Mouse (Mus musculus) adrenal gland, postnatal 14 days (tissue): Measurements from ENCODE around the gene Msh3. TPM values are rescaled to one million over a fixed set of nuclear protein-coding genes. Genes with fewer than 3 reads are reported as not detected.

ENCODE experiments used
- DNase-seq: peaks from one replicate; pipeline ENCODE4 v3.0.0; 2021; ENCODE audit warnings: mixed read lengths
- total RNA-seq: library from RNA; stranded (reverse); gene quantifications from 2 replicates; pipeline ENCODE4 v1.2.3, GENCODE M21; 2021

Gene Msh3
- total RNA-seq, 1 experiment from 2014 or later: 19.0 TPM

DNA sequence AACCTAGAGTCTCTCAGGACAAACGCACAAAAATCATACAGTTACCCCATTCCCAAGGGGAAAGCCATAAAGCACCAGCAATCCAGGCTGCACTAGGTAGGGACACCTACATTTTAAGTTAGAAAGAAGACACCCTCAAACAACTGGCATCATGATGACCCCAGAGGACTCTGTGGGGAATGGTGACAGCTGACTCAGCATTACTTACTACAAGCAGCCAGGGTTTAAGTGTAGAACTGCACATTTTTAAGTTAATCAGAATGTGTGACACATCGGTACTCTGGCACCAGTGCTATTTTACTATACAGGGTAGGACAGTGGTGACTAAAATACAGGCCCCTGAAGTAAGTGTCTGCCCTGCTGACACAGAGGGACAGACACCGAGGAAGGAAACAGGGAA lies 24.2 kb downstream of the Msh3 start:
- DNase-seq: no peak

DNA sequence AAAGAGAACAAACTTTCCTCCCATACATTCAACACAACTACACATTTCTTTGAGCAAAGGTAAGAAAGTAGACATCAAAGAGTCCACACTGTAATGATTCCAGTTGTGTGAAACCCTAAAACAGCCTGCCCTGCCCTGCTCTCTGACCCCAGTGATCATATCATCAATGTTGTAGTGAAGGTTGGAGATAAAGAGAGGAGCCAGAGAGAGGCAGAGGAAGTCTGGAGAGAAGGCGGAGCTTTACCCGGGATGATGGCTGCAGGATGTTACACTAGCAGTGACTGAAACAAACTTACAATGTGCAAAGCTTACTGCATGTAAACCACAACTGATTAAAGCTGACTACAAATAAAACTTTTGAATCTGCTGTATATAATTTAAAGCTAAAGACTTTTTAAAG lies 26.8 kb downstream of the Msh3 start:
- no peak for DNase-seq

DNA sequence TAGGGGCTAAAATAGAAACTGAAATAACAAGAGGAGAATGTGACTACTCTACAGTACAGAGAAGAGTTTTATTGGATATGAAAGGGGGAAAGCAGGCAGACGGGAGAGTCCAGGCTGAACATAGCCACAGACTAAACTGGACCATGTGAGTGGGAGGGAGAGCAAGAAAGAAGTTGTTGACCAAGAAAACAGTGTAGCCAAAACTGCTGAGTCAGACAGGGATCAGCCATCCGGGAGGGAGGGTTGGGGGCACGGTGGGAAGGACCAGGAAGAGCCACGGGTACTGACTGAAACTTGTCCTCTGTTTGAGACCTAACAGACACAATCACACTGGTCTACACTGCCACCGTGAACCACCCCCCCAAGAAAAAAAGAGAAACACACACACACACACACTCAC lies 28.8 kb downstream of the Msh3 start:
- DNase-seq: no peak

DNA sequence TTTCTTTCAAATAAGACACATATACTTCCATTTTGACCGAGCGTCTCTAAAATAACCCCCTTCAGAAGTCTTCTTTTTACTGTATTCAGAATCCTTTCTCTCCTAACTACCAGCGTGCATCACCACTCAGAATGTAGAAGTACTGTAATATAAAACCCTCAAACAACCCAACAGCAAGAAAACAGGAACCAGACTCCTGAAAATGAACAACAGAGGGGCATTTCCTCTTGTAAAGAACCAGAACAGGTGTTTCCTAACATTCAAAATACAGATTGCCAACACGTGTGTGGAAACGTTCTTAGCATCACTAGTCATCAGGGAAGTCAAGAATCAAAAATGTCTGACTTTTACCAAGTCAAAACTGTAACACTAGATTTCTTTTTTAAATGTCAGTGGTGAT lies 34.0 kb downstream of the Msh3 start:
- DNase-seq: no peak

DNA sequence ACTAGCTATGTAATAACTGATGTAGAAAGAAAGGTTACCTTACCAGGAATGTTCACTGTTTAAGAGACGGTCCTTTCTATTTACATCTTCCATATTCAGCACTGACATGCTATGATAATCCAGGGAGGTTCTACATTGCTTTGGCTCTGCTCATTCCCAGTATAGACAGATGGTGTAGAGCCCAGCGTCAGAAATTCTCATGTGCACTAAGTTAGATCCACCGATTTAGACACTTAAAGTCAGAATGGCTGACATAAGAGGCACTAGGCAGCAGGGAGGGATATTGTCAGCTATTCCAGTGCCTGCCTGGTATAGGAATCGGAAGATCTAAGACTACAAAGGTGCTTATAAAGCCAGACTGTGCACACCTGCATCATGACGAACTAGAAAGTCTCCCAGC lies 40.2 kb downstream of the Msh3 start:
- no peak for DNase-seq

DNA sequence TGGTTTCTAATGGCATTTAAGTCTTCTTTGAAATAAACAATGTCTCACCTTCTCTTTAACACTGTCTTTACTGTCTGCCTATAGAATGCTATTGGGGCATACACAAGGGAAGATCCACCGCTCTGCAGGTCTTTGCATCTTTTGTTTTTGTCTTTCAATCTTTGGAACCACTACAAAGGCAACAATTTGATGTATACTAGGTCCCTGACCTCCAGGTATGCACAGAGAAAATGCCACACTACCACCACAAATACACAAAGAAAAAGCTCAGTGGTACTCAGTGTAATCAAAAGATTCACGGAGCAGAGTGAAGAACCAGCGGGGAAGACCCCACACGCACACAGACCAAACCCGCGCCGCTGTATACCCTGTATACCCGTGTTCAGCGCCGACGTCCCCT lies 49.1 kb downstream of the Msh3 start, which contains the start of gene Gm20379:
Gene Gm20379, plus strand, starts transcription at position 301 of the 400 bp plus-strand sequence.
- no peak for DNase-seq

DNA sequence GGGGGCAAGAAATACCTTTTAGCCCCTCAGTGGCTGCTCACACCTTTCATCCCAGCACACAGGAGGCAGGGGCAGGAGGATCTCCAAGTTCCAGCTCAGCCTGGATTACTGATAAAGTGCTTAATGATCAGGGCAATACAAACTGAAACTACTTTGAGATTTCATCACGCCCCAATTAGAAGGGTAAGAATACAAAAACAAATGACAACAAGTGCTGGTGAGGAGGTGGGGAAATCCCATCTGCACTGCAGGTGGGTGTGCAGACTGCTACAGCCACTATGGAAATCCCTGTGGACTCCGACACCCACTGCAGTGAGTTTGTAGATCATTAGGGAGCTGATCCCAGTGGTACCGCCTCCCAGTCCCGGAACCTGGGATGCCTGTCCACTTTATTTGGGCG lies 50.5 kb downstream of the Msh3 start:
- no peak for DNase-seq

DNA sequence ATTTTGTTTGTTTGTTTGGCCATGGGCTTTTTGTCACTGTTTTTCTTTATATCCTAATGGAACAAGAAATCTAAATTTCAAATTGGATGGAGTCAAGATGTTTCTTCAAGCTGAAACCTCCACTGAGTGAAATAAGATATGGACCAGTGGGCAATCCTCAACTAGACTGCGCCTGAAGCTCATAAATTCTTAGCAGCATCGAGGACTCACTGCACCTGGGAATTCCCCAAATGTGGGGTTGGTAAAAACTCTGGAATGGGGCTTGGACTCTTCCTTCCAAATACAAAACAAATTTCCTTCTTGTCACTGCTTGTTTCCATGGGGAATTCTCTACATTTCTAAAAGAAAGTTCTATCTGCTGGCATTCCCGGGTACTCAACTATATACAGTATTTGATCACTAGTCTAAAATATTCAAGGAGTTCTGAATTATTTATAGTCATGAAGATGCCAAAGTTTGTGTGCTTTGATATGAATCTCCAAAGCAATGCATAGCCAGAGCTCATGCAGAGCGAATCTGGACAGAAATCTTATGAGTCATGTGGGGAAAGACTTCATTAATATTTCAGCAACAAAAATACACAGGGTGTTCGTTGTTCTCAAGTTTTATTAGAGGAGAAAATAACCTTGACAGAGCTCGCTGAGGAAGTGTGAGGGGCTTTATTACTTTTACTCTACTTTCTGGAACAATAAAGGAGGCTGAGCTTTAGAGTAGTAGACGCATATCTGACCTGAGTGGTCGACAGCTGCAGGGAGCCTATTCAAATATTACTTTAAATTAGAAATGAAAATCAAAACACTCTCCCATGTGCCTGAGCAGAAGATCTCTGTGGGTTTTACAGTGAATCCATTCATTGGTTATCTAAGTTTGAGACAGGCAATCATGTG lies 51.5 kb downstream of the Msh3 start:
- DNase-seq: no peak

DNA sequence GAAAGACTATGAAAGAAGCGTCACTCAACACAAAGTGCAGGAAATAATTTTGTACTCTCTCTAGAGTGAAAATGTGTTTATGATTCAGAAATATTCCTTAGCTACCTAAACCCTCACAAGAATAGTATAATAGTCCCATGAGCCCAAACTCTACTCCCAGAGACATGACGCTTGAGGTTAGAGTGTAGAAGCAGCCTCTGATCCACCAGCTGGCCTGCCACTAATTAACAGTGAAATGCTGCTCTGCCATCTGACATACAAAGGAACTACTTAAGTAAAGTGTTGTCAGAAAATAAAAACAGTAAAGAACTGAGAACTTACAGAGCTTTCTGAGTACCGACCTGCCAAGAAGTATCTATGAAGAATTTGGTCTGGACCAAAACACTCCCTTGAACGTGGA lies 52.3 kb downstream of the Msh3 start:
- no peak for DNase-seq

DNA sequence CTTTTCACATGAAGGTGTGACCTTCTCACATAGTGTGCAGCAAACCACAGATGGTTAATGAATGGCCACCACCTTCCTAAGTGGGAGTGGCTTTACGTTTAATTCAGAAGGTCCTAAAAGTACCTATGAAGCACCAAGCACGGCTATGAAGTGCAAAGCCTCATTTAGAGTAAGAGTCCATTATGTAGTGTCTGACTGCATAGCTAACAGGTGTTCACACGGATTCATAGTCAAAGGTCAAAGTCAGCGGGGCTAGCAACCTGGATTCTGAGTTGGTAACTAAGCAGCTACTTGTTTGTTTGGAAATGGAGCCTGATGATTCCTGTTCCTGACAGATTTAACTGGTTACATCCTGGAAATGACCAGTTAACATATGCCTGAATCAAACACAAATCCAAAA lies 53.0 kb downstream of the Msh3 start:
- DNase-seq: no peak

DNA sequence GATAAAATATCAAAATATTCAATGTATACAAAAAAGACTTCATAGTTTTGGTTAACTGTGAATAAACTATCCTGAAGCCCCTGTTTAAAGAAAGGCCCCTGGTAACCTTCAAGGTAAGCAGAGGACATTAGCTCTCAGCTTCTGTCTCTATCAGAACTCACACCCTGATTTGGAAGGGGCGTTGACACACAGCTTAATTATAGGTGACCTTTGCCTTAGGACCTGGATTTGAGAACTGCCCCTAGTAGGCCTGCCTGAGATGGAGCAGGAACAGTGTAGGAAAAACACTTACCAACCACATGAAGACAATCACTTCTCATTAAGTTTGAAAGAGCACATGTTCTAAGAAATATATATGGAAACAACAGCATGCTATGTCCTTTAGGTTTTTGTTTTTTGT lies 55.3 kb downstream of the Msh3 start:
- DNase-seq: no peak

DNA sequence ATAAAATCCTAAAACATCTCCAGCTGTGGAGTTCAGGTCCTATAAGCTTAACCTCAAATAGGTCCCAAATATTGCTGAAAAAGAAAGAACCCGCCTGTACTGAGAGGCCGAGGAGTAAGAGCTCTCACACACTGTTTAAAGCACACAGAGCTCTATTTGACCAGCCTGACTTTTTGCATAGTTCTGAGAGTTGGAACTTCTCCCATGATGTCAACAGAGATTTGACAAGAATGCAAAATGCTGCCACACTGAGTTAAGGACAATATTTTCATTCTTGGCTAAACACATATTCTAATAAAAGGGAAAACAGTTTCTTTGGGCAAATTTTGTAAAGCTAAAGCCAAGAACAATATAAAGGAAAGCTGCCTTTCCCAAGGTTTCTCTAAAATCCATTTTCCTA lies 57.8 kb downstream of the Msh3 start:
- DNase-seq: no peak

DNA sequence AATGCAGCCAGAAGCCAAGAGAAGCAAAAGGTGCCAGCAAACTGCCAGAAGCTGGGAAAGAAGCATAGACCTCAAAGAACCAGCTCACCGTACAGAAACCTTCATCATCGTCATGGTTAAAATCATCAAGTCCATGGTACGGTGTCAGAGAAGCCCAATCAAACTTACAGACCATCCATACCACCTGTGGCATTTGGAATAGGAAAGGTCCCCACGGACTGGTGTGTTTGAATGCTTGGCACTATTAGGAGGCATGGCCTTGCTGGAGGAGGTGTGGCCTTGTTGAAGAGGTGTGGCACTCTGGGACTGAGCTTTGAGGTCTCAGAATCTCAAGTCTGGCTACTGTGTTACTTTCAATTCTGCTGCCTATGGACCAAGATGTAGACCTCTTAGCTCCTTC lies 58.3 kb downstream of the Msh3 start:
- DNase-seq: no peak

DNA sequence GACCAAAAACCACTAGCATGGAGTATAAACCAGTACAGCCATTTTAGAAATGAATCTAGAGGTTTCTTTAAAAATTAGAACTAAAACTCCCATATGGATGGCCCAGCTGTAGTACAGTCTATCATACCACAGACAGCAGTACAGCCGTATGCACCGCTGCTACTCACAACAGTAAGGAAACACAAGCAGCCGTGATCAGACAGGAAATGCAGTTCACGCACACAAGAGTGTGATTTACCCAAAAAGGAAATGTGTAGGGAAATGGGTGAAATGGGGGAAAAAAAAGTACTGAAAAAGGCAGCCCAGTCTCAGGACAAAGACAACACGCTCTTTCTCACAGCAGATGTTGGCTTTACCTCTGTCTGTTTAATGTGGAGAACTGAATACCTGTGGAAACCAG lies 60.9 kb downstream of the Msh3 start:
- DNase-seq: no peak

DNA sequence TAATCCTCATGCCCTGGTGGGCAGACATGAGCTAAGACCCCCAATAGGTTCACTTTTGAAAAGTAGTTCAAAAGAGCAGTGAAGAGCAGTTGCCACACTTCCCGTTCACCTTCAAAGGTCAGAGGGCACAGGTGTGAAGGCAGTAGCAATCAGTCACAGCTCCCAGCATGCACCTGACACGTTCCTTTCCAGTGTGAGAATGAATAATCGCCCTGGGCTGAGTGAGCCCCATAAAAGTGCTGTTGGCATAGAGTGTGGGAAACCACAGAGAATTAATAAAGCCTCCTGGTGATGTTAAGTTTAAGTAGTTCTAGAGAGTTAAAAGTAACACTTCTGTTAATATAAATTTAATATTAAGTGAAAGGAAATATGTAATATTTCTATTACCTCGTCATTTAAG lies 63.2 kb downstream of the Msh3 start:
- DNase-seq: no peak

DNA sequence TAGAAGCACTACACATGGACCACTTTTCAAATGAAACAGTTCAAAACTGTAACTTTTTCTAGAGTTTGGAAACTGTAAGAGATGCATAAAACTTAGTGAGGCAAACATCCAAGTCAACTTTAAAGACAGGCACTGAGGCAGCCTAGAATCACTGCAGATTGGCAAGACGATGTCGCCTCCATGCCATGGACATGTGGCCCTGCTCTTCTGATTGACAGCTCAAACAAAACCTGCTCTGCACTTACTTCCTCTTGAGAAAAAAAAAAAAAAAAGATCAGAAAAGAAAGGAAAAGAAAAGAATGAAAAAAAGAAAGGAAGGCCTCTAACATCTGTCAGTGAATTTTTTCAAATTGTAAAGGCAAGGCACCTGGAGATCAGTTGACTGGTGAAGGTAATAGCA lies 77.8 kb downstream of the Msh3 start:
- DNase-seq: no peak

DNA sequence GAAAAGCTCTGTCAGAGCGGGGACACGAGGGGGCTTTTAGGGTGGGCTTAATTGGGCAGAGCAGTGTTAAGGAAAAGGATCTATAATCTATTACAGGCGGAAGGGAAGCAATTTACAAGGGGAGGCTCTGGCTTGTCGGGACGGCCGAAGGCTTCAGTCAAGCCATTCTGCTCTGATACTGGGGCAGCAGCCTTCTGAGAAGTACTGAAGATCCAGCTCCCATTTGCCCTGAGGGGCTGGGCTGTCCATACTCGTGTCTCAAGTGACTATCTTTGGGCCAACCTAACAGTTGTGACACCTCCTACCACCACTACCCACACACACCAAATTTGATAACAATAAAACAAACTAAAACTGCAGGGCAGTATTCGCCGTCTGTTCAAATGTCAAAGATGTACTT lies 79.5 kb downstream of the Msh3 start:
- no peak for DNase-seq

DNA sequence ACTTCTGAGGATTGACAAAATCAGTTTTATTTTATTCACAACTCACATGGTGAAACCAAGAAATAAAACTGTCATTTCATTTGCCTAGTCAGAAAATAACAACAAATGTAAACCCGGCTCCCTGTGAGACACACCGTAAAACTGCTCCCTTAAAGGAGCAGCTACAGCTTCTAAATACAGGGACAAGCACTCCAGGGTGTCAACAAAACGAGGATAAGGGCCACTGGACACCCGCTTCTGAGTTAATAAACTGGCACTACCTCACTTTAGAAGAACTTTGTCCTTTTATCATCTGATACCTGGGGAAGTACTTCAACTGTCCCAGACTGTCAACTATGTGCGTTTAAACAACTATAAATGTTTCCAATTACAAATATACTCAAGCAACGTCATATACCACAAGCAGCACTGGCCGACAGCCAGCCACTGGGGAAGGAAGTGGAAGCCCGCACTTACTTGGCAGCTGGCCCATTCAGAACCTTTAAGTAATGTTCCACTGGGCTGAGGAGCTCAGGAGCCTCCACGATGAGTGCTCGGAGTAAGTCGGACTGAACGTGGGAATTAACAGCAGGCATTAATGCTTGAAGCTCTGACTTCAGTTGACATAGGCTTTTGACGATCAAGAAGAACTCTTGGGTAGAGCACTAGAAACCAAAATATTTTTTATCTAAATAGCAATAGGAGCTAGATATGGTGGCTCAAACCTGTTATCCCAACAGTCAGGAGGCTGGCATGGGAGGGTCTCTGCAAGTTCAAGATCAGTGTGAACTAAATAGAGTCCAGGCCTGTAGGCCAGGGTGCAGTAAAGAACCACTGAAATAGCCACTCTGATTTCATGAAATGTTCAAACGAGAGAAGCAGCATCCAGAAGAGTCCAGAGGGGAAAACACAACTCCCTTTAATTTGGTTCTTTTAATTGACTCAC lies 80.3 kb downstream of the Msh3 start:
- DNase-seq: peak; percentile 77

DNA sequence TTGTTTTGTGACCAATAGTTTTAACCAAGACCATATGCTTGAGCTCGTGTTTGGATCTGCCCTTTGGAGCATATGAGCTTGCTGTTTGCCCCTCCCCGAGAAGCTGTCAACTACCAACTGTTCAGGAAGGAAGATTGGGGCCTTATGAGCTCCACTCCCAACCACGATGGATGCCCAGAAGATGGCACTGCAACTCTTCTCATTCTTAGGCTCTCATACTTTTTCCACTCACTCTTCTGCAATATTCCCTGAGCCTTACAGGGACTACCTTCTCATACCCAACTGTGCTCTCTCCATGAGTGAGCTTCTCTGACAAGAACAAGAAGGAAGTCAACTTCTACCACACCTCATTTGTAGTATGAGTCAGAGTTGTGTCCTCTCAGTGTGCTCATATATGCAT lies 87.7 kb downstream of the Msh3 start:
- DNase-seq: no peak

DNA sequence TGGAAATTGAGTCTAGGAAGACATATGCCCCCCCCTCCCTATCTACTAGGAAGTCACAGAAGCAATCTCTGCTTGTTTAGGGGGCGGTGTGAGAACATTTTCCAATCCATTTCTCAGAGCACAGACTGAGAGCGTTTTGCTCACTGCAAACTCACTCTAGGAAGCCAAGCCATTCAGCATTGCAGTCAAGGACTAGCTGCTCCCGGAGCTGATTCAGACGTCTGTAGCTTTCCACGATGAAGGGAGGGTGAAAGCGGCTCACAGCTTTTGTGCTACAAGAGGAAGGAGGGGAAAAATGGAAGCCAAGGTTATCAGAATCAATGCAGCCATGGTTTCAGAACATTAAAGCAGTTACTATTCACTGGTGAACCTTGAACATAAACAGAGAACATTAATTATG lies 91.2 kb downstream of the Msh3 start:
- peak; percentile 74 for DNase-seq

DNA sequence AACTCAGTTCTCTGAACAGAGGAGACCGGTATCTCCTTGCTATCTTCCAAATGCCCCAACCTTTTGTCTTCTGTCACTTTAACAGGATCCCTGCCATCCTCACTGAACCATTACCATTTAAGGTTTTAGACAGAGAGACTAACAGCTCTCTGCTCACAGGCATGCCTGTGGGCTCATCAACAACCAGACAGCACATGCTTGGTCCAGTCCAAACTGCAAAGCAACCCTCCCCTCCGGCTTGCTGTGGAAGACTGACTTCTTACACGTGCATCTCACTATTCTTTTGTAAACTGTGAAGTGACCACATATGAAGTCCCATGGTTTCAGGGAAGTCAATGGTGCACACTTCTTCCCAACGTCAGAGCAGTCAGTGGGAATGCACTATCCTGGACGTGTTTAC lies 93.5 kb downstream of the Msh3 start:
- DNase-seq: no peak

DNA sequence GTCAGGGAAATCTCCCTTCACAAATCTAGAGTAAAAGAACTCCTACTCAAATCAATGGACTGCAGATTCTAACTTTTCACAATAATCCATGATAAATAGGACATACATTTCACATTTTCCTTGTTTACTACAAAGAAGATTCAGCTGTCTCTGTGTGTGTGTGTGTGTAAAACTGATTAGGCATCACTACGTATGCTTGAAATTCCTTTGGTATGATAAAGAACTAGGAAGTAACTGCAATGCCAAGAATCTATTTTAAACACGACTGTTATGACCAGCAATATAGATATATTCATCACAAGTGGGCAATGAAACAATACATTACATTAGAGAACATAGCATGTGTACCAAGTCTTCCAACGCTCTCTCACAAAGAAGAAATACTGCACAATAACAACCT lies 99.3 kb downstream of the Msh3 start:
- no peak for DNase-seq

DNA sequence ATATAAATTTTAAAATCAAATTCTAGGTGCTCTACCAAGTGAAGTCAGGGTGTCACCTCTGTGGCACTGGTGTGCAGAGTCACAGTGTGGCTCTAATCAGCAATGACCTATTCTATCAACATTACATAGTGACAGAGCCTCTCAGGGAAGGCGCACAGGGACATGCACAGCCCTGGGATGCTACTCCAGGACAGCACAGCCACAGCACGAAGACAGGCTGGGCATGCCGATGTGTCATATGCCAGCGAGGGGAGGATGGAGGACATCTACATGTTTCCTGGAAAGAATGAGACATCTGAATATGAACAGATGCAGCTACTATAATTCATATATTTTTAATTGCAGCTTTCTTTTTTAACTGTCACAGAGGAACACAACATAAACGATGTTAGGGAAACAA lies 101.0 kb downstream of the Msh3 start:
- no peak for DNase-seq
